Mouse (Mus musculus) spleen, adult 2 months (tissue): ENCODE measurements around the gene Csf2rb. TPM values are rescaled to one million over a fixed set of nuclear protein-coding genes. Genes with fewer than 3 reads are reported as not detected.
"Not testable (repeated sequence)": the region's sequence is repeated elsewhere in the genome, so short reads cannot be mapped to it uniquely, and the experiment has no call there.

Experiments used
- DNase-seq, 2 experiments: peaks; one replicate each; pipeline versions ENCODE4 v3.0.0 to v3.0.0-alpha.2; 2012 to 2021; ENCODE audit warnings: low spot score in 2 of 2, low read depth in 1 of 2
- H3K27ac ChIP-seq: fragments of 200-500 bp; 2 replicates; pipeline ENCODE4 v1.5.1; 2012; ENCODE audit warnings: low read length, inconsistent platforms; ENCODE audit not compliant: insufficient read depth
- H3K27me3 ChIP-seq: fragments of 200-500 bp; 2 replicates; pipeline ENCODE4 v1.6.1; 2012; ENCODE audit warnings: mild to moderate bottlenecking, moderate library complexity, low read length, inconsistent platforms; ENCODE audit not compliant: control insufficient read depth, insufficient read depth
- H3K36me3 ChIP-seq: fragments of 200-500 bp; 2 replicates; pipeline ENCODE4 v1.6.1; 2012; ENCODE audit warnings: mild to moderate bottlenecking, low read length, inconsistent platforms; ENCODE audit not compliant: control insufficient read depth, insufficient read depth
- H3K4me1 ChIP-seq: fragments of 200-500 bp; 2 replicates; pipeline ENCODE4 v1.6.1; 2011; ENCODE audit warnings: inconsistent platforms; ENCODE audit not compliant: control insufficient read depth, insufficient read depth, insufficient read length
- H3K4me3 ChIP-seq: fragments of 200-500 bp; 2 replicates; pipeline ENCODE4 v1.5.1; 2011; ENCODE audit warnings: mild to moderate bottlenecking, inconsistent platforms; ENCODE audit not compliant: insufficient read depth, insufficient read length; ENCODE audit errors: extremely low read depth
- CTCF ChIP-seq: fragments of 200-500 bp; IDR thresholded peaks from 2 replicates; pipeline ENCODE4 v1.5.1; 2011; ENCODE audit warnings: mild to moderate bottlenecking, inconsistent platforms; ENCODE audit not compliant: insufficient read depth, insufficient read length, insufficient replicate concordance; ENCODE audit errors: extremely low read depth
- POLR2A ChIP-seq: fragments of 200-500 bp; IDR thresholded peaks from 2 replicates; pipeline ENCODE4 v1.6.1; 2011; ENCODE audit warnings: low read depth, low read length, inconsistent platforms
- WGBS: fragments of 180-500 bp; shearing (Covaris S2); methylation state at CpG from one replicate; pipeline ENCODE4 v1.1.7; 2018; 5-methylcytosine and 5-hydroxymethylcytosine counted together
- polyA plus RNA-seq: library from polyadenylated mRNA; depleted of rRNA; stranded (reverse); fragments of >200 nt; gene quantifications from 2 replicates; pipeline ENCODE4 v1.2.3, GENCODE M21; 2012

Gene Csf2rb
- polyA plus RNA-seq, 1 experiment, result 39.5 TPM

- Histone ChIP-seq H3K27me3 (no peaks in the 10 kb centered on the region), H3K4me3 (no peak overlapping the region), H3K27ac (no peak overlapping the region), H3K36me3 (no peaks in the 10 kb centered on the region), H3K4me1 (peaks cover 2% of the 10 kb centered on the region; the same call in 1 of the 2 replicates)
- TF ChIP-seq CTCF (no peak), POLR2A (no peak)
- DNase-seq, result no peak
- WGBS, result 30% methylated on average over 3 of the region's 3 CpGs
Measured at GRCm38 (mm10) chr15:78299641-78300040, 25.9 kb upstream of the Csf2rb start.

- DNase-seq, result no peak
- Histone ChIP-seq H3K27me3 (no peaks in the 10 kb centered on the region), H3K4me3 (no peak overlapping the region), H3K27ac (no peak overlapping the region), H3K4me1 (peaks cover 4% of the 10 kb centered on the region; the same call in 1 of the 2 replicates), H3K36me3 (no peaks in the 10 kb centered on the region)
- TF ChIP-seq CTCF (no peak), POLR2A (no peak)
Measured at GRCm38 (mm10) chr15:78300773-78301172, 24.8 kb upstream of the Csf2rb start.

- DNase-seq, result no peak
- TF ChIP-seq POLR2A (no peak), CTCF (no peak)
- H3K4me3 ChIP-seq, result no peak overlapping the region
- peaks cover 7% of the 10 kb centered on the region for H3K4me1 ChIP-seq
- no peak overlapping the region for H3K27ac ChIP-seq
- no peaks in the 10 kb centered on the region for H3K27me3 ChIP-seq
- 96% methylated on average over 4 of the region's 4 CpGs for WGBS
- no peaks in the 10 kb centered on the region for H3K36me3 ChIP-seq
Measured at GRCm38 (mm10) chr15:78302718-78303117, 22.8 kb upstream of the Csf2rb start.

- Histone ChIP-seq H3K27ac (no peak overlapping the region), H3K4me1 (peaks cover 5% of the 10 kb centered on the region), H3K27me3 (no peaks in the 10 kb centered on the region), H3K36me3 (no peaks in the 10 kb centered on the region), H3K4me3 (no peak overlapping the region; the same call in 1 of the 2 replicates)
- 82% methylated on average over 6 of the region's 6 CpGs for WGBS
- no peak for DNase-seq
- TF ChIP-seq POLR2A (no peak), CTCF (no peak)
Measured at GRCm38 (mm10) chr15:78303665-78304233, 21.8 kb upstream of the Csf2rb start.

- peaks cover 5% of the 10 kb centered on the region for H3K4me1 ChIP-seq
- 0 out of 2 replicates have a peak within 1 kb of the TSS, but pooled peaks have one; percentile 10 for H3K27ac ChIP-seq
- DNase-seq, result no peak
- TF ChIP-seq POLR2A, result no peak
- peak within 1 kb of the TSS; percentile 40 for H3K4me3 ChIP-seq
- WGBS, result 30% methylated on average over 10 of the region's 10 CpGs
- H3K27me3 ChIP-seq, result no peaks in the 10 kb centered on the region
- H3K36me3 ChIP-seq, result no peaks in the 10 kb centered on the region
Measured at GRCm38 (mm10) chr15:78305341-78305933, 20.1 kb upstream of the Csf2rb start, which contains the start of gene Csf2rb2. Gene Csf2rb2, minus strand, starts transcription at chr15:78305721.

- Histone ChIP-seq H3K4me3 (no peak overlapping the region), H3K36me3 (no peaks in the 10 kb centered on the region), H3K27me3 (no peaks in the 10 kb centered on the region), H3K27ac (no peak overlapping the region), H3K4me1 (peaks cover 7% of the 10 kb centered on the region)
- DNase-seq, result no peak
- TF ChIP-seq POLR2A (no peak), CTCF (no peak)
- WGBS, result 55% methylated on average over 5 of the region's 5 CpGs
Measured at GRCm38 (mm10) chr15:78309865-78310264, 15.7 kb upstream of the Csf2rb start.

GRCm38 (mm10) chr15:78310971-78311370, 14.6 kb upstream of the Csf2rb start:
- TF ChIP-seq POLR2A, result no peak
- TF ChIP-seq CTCF, result no peak
- no peaks in the 10 kb centered on the region for H3K27me3 ChIP-seq
- no peaks in the 10 kb centered on the region for H3K36me3 ChIP-seq
- H3K27ac ChIP-seq, result no peak overlapping the region
- 78% methylated on average over 4 of the region's 4 CpGs for WGBS
- H3K4me1 ChIP-seq, result peaks cover 3% of the 10 kb centered on the region
- no peak for DNase-seq
- no peak overlapping the region for H3K4me3 ChIP-seq

- not testable (repeated sequence) for H3K4me3 ChIP-seq, H3K27ac ChIP-seq, H3K4me1 ChIP-seq, DNase-seq, H3K27me3 ChIP-seq, H3K36me3 ChIP-seq
- WGBS, result 56% methylated on average over 4 of the region's 4 CpGs
Measured at GRCm38 (mm10) chr15:78312421-78313233, 12.9 kb upstream of the Csf2rb start.

- not testable (repeated sequence) for H3K27ac ChIP-seq, DNase-seq, H3K36me3 ChIP-seq, H3K27me3 ChIP-seq, H3K4me1 ChIP-seq, H3K4me3 ChIP-seq
- WGBS, result 87% methylated on average over 5 of the region's 5 CpGs
Measured at GRCm38 (mm10) chr15:78313659-78314058, 11.9 kb upstream of the Csf2rb start.
